Comparison of ENCODE assay signal across 9 mouse cellular contexts in genomic region chr19:44629705-44630104, GRCm38 (mm10).
DNase-seq lines count a peak whose midpoint lies in the region; ATAC-seq and TF ChIP-seq lines count a peak whose summit lies in the region.
"Had no signal": no experiment of that assay in that cellular context is flagged by ENCODE, and none has a peak within 500 bp of the region (broad histone marks: within the 10 kb centered on the region; RNA-seq: fewer than 3 reads in every experiment).

No protein-coding gene starts in this region.

- H3K9me3 ChIP-seq in kidney, postnatal 0 days (replicated peaks; ENCODE audit: low read length) = no peaks in the 10 kb centered on the region
- H3K9me3 ChIP-seq: hindbrain, embryonic 10.5 days had no signal

- no peak overlapping the region for H3K4me3 ChIP-seq in kidney, postnatal 0 days (replicated peaks; ENCODE audit: low read depth, low read length)
- H3K4me3 ChIP-seq: hindbrain, embryonic 10.5 days had no signal

- no peak for ATAC-seq in kidney, postnatal 0 days (replicated peaks; ENCODE audit: low FRiP score, low read depth)
- ATAC-seq in erythroblast, adult 5-6 weeks (replicated peaks; ENCODE audit: low FRiP score, poor library complexity, severe bottlenecking) = no peak
- ATAC-seq: midbrain, embryonic 16.5 days had no signal

- H3K9ac ChIP-seq in kidney, postnatal 0 days (ENCODE audit: low read depth, low read length) = no peak overlapping the region

- TF ChIP-seq POLR2A in brain, embryonic 14.5 days (IDR thresholded peaks at IDR 0.05; ENCODE audit: borderline replicate concordance, extremely low read depth, insufficient read depth, insufficient read length, poor library complexity, severe bottlenecking) = no peak

- WGBS in kidney, postnatal 0 days = 67% methylated on average over 7 of the region's 7 CpGs

- no peaks in the 10 kb centered on the region for H3K36me3 ChIP-seq in kidney, postnatal 0 days (ENCODE audit: insufficient read depth, low read length)
- H3K36me3 ChIP-seq: hindbrain, embryonic 10.5 days had no signal

- no peak overlapping the region for H3K27ac ChIP-seq in kidney, postnatal 0 days
- H3K27ac ChIP-seq: hindbrain, embryonic 10.5 days had no signal

- peak; percentile 52 for TF ChIP-seq CTCF in kidney, postnatal 0 days (IDR thresholded peaks at IDR 0.05; ENCODE audit: low read depth)
- TF ChIP-seq CTCF in brain, embryonic 14.5 days (IDR thresholded peaks at IDR 0.05; ENCODE audit: borderline replicate concordance, extremely low read depth, insufficient read depth, insufficient read length) = peak; percentile 52; the same call in 1 of the 2 replicates

- no peaks in the 10 kb centered on the region for H3K27me3 ChIP-seq in kidney, postnatal 0 days (ENCODE audit: insufficient read depth, low read length)

- H3K4me2 ChIP-seq in kidney, postnatal 0 days (ENCODE audit: low read length) = no peak overlapping the region

- DNase-seq in kidney, postnatal 0 days (ENCODE audit: low spot score) = no peak
- DNase-seq in kidney, postnatal 10 days = no peak
- peak; percentile 33 for DNase-seq in thymus, postnatal 4 days
- no peak for DNase-seq in thymus, postnatal 0 days (ENCODE audit: low spot score)
- no peak for DNase-seq in brain, embryonic 14.5 days (ENCODE audit: low read depth)
- no peak for DNase-seq in frontal cortex, postnatal 14 days (ENCODE audit: low spot score in 2 of 2)

- H3K4me1 ChIP-seq in kidney, postnatal 0 days (replicated peaks; ENCODE audit: insufficient read depth, low read length) = 0 out of 2 replicates have a peak, but pooled peaks cover 3% of the 10 kb centered on the region
